Mouse (Mus musculus) left cerebral cortex, postnatal 36 days (tissue): ENCODE measurements around the gene Ssrp1. TPM values are rescaled to one million over a fixed set of nuclear protein-coding genes. Genes with fewer than 3 reads are reported as not detected.

ENCODE experiments used
- DNase-seq, 2 experiments: peaks; one replicate each; pipeline ENCODE4 v3.0.0; 2021 to 2022; ENCODE audit warnings: low spot score in 2 of 2, mixed read lengths in 1 of 2
- intact Hi-C: fragments of 180-260 bp; cut with DNase I; formaldehyde crosslinking; loops from one replicate; pipeline ENCODE4 v1.15.1; 2025
- total RNA-seq, 2 experiments: library from RNA; stranded (reverse); gene quantifications; 2 replicates each; pipeline ENCODE4 v1.2.3; 2021

Gene Ssrp1
- total RNA-seq, 2 experiments from 2014 or later = 94.2 to 109 TPM

DNA sequence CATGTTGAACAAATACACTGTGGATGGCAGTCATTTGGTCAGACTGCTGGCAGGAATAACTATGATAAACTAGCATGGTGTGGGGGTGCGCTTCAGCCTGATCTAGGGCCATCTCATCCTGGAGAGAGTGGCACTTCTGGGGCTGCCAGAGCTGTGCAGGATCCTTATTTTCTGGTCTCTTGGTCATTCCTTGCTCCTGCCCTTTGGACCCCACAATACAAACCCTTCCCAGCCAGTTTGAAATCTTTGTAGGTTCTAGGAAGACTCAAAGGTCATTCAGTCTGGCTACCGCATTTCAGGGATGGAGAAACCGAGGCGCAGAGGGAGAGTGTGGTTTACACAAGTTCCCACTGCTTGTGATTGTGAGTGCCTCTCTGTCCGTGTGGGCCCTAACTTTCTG, 29.9 kb downstream of the Ssrp1 start:
- intact Hi-C loops = no loop called here
- DNase-seq = no peak

DNA sequence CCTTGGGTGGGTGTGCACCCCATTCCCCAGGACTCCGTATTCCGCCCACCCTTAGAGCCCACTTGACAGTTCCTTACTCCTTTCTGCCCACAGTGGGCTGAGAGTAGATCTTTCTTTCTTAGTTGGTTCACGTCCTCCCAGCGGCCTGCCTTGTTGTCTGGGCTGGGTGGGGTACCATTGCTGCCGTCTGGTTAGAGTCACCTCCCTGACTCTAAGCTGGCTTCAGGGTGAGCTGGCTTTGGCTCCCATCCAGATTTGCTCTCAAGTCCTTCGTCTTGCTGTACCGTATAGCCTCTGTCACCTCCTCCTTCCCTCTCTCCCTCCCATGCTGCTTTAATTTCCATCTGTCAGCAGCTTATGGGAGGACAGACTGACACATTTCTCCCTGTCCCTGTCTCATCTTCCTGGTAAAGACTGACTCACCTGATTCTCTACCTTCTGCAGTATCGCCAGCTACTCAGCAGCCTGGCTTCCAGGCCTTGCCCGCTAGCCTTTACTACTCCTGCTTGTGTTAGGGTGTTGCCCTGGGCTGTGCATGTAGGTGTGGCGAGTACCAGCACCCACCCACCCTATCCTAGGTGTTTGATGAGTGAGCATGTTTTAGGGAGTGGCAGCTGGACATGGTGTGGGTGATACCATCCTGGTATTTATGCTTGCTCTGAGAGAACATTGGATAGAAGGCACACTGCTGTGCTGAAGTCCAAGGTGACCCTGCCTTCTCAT, 31.0 kb downstream of the Ssrp1 start:
- intact Hi-C loops = no loop called here

DNA sequence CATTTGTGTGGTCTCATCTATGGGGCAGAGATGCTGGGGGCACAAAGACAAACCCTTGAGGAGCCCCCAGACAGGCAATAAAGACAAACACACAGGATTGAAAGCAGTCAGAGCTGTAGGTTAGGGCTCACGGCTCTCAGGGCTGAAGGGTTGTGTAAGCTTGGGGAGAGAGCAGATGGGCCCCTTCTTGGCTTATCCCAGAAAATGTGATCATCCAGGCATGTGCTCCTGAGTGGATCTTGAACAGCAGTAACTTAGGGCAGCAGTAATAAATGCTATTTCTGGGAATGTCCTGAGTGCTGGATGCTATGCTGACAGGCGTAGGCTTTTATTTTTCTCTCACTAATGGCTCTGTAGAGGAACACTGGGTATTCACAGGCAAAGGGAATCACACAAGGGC, 31.6 kb downstream of the Ssrp1 start:
- no peak for DNase-seq
- intact Hi-C loops = no loop called here

More for the DNA sequence above, 31.0 kb downstream of the Ssrp1 start:
- no peak for DNase-seq

DNA sequence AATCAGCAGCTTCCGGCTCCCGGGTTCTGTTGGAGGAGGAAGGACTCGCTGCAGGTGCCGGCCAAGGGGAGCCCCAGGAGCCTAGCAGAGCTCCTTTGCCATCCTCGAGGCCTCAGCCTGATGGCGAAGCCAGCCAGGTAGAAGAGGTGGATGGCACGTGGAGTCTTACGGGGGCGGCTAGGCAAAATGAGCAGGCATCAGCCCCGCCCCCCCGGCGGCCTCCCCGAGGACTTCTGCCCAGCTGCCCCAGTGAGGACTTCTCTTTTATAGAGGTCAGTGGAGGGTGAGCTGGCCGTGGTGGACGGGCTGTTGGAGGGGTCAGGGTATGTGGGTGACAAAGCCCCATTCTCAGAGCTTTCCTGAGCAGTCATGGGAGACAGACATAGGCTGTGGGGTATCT, 33.1 kb downstream of the Ssrp1 start:
- intact Hi-C loops = no loop called here
- no peak for DNase-seq

DNA sequence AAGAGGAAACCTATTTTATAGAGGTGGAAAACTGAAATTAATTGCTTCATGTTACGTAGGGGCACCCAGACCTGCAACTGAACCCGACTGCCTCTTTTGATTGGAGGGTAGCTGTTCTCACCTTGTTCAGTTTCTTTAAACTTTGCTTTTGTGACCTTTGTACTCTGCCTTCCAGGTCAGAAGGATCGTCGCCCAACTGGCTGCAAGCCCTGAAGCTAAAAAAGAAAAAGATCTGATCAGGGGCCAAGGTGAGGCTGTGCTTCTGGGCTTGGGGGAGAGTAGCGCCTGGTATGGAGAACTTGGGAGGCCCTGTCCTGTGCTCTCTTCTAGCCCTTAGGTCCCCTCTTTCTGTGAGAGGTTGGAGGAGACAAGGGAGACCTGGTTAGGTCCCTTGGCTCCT, 34.9 kb downstream of the Ssrp1 start:
- intact Hi-C loops = no loop called here
- no peak for DNase-seq

DNA sequence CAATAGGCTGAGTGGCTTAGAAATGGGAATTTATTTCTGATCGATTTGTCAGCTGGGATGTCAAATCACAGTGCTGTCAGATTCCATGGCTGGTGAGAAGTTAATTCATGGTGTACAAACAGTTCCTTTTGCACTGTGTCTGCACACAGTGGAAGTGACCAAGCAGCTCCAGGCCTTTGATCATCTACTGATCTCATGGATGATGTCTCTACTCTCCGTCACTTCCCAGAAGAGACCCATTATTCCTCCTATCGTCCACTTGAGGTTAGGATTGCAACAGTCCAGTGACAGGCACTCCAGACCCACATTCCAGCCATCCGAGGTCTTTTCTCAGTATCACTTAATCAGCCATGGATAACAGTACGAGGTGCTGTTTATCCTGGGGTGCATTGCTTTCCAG, 36.7 kb downstream of the Ssrp1 start:
- intact Hi-C loops = no loop called here
- DNase-seq = no peak

DNA sequence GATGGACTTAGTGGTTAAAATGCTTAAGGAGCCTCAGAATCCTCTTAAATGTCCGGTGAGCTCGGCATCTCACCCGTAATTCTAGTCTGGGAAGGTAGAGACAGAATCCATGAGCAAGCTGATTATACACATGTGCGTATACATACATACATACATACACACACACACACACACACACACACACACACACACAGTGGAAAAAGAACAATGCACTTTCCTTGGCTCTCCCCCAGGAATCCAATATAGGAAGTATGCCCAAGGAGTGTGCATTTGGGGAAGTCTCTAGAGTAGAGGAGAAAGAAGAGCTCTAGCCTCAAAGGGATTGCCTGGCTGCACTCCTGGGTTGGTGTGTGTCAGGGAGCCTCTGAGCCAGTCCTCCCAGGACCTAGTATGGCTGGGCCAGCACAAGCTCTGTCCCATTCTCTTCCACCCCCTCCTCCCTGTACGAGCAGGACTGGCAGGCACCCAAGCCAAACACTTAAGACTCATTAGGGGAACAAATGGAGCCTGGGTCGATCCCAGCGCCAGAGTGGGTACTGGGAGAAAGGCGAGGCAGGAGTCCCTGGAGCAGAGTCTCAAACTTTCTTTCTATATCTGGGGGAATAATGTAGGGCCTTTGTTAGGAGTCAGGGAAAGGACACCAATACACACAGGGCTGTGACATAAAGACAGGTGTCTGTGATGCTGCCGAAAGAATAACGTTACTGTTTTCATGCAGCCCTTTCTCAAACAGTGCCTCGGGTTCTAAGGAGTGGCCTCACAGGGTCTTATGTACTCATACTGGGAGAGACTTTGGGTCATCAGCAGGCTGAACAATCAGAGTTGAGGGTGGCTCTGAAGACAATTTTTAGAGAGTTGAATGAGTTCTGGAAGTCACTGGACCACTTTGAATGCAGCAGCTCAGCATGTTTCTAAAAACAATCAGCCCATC, 51.9 kb downstream of the Ssrp1 start:
- no peak for DNase-seq
- intact Hi-C loops = no loop called here

DNA sequence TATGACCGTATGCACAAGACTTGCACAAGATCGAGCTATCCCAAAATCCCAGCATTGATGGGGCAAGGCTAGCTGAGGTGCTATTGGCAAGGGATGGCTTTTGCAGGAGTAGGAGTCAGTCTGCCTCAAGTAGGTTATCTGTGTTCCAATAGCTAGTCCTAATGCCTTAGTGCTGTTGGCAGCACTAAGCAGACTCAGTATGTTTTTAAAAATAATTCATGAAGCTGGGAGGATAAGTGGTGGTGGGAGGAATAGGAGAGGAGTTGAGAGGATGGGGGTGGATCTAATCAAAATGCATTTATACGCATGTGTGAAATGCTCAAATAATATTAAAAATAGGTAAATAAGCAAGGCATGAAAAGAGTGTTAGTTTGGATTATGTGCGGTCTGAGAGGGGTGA, 54.3 kb downstream of the Ssrp1 start:
- DNase-seq = no peak

DNA sequence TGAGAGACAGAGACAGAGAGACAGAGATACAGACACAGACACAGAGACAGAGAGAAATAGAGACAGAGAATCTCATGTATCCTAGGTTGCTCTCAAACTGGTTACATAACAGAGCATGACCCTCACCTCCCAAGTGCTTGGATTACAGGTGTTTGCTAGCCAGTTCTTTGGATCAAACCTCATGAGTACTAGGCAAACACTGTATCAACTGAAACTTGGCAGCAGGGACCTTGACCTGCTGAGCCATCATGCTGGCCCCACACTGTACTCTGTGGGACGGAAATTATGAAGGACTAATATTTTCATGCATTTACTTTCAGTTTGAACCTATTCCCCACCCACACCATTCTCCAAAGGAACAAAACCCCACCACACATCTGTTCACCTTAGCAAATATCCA, 56.3 kb downstream of the Ssrp1 start:
- intact Hi-C loops = no loop called here
- DNase-seq = no peak

More for the DNA sequence above, 54.3 kb downstream of the Ssrp1 start:
- intact Hi-C loops = no loop called here

DNA sequence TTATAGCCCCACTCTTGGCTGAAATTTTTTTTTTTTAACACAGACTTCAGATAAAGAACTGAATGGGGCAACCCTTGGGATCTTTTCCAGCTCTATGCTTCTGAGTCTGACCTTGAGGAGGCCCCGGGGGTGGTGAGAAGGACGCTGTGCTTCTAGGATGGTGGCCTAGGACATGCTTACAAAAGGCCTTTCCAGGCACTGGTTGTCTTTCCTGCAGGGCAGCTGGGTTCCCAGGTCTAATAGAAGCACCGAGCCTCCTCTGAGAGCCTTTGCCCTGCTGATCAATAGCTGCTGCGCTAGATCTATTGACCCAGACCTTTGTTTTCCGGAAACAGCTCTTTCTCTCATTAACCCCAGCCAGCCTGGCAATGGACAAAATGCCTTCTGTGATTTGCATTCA, 58.9 kb downstream of the Ssrp1 start:
- DNase-seq = peak in 1 of 2 experiments; percentile 2
- intact Hi-C loops = no loop called here

Other genes starting within 250 kb of the Ssrp1 start
- 1 to 10 TPM; 5.2 to 5.5 TPM for gene Ube2l6, start 238.4 kb upstream of the Ssrp1 start, total RNA-seq
- not detected for gene Smtnl1, start 214.6 kb upstream of the Ssrp1 start, total RNA-seq
- gene Timm10, start 210.2 kb upstream of the Ssrp1 start, total RNA-seq = 10 to 100 TPM; 53.8 to 55.9 TPM
- gene Slc43a1, start 198.4 kb upstream of the Ssrp1 start, total RNA-seq = under 1 TPM; 0.25 to 0.32 TPM
- gene Rtn4rl2, start 150.5 kb upstream of the Ssrp1 start, total RNA-seq = 10 to 100 TPM; 90.0 to 92.0 TPM
- gene Slc43a3, start 100.7 kb upstream of the Ssrp1 start, total RNA-seq = under 1 TPM; 0.29 to 0.32 TPM
- not detected for gene Prg2, start 56.8 kb upstream of the Ssrp1 start, total RNA-seq
- gene Prg3, start 49.0 kb upstream of the Ssrp1 start, total RNA-seq = not detected
- gene P2rx3, start 228 bp downstream of the Ssrp1 start, total RNA-seq = 1 to 10 TPM; 1.6 to 2.3 TPM
- 100 to 1,000 TPM; 109 to 131 TPM for gene Tnks1bp1, start 10.8 kb downstream of the Ssrp1 start, total RNA-seq
- 1 to 10 TPM in 1 of 2 experiments, under 1 TPM in 1; 1.00 to 1.1 TPM for gene Aplnr, start 99.0 kb downstream of the Ssrp1 start, total RNA-seq
- gene Lrrc55, start 160.0 kb downstream of the Ssrp1 start, total RNA-seq = 10 to 100 TPM; 33.8 to 37.0 TPM